Mouse (Mus musculus) cerebellum, adult 2 months (tissue): Measurements from ENCODE around the gene Atp13a3. TPM values are rescaled to one million over a fixed set of nuclear protein-coding genes. Genes with fewer than 3 reads are reported as not detected.
"Not testable (repeated sequence)": the region's sequence is repeated elsewhere in the genome, so short reads cannot be mapped to it uniquely, and the experiment has no call there.

ENCODE experiments used
- DNase-seq, 2 experiments: peaks; one replicate each; pipeline ENCODE4 v3.0.0; 2021
- H3K27ac ChIP-seq: fragments of 200-500 bp; 2 replicates; pipeline ENCODE4 v1.5.1; 2012; ENCODE audit warnings: low read length, control low read depth, inconsistent platforms; ENCODE audit not compliant: insufficient read depth
- H3K27me3 ChIP-seq: fragments of 200-500 bp; 2 replicates; pipeline ENCODE4 v1.6.1; 2012; ENCODE audit warnings: inconsistent platforms, mild to moderate bottlenecking, low read length, moderate library complexity; ENCODE audit not compliant: control insufficient read depth, insufficient read depth
- H3K4me1 ChIP-seq: fragments of 200-500 bp; 2 replicates; pipeline ENCODE4 v1.6.1; 2011; ENCODE audit warnings: low read length; ENCODE audit not compliant: control insufficient read depth, insufficient read depth
- H3K4me3 ChIP-seq: fragments of 200-500 bp; replicated peaks from 2 replicates; pipeline ENCODE3; 2011; ENCODE audit warnings: mild to moderate bottlenecking, low read depth, low read length, control low read depth; ENCODE audit not compliant: insufficient read depth
- CTCF ChIP-seq: fragments of 200-500 bp; IDR thresholded peaks from 2 replicates; pipeline ENCODE4 v1.5.1; 2011; ENCODE audit warnings: low read depth, mild to moderate bottlenecking, control low read depth, low read length, moderate library complexity, borderline replicate concordance; ENCODE audit not compliant: insufficient read depth
- POLR2A ChIP-seq: fragments of 200-500 bp; IDR thresholded peaks from 2 replicates; pipeline ENCODE4 v1.6.1; 2011; ENCODE audit warnings: low read length, control low read depth, borderline replicate concordance; ENCODE audit not compliant: insufficient read depth
- WGBS: fragments of 180-500 bp; shearing (Covaris S2); methylation state at CpG from one replicate; pipeline ENCODE4 v1.1.7; 2018; 5-methylcytosine and 5-hydroxymethylcytosine counted together
- polyA plus RNA-seq: library from polyadenylated mRNA; depleted of rRNA; stranded (reverse); fragments of >200 nt; gene quantifications from 2 replicates; pipeline ENCODE4 v1.2.3, GENCODE M21; 2012

The Atp13a3 gene
- polyA plus RNA-seq, 1 experiment: 31.4 TPM

GRCm38 (mm10) chr16:30388522-30389209, 17.1 kb downstream of the Atp13a3 start:
- H3K27ac ChIP-seq: peak overlapping the region; percentile 64
- TF ChIP-seq CTCF (no peak), POLR2A (peak; percentile 49; the same call in 1 of the 2 replicates)
- H3K4me3 ChIP-seq: peak overlapping the region; percentile 92
- under 1% methylated on average over 75 of the region's 76 CpGs for whole genome bisulfite sequencing
- no peaks in the 10 kb centered on the region for H3K27me3 ChIP-seq
- DNase-seq: peak; percentile 88 to 89
- peaks cover 2% of the 10 kb centered on the region; the same call in 1 of the 2 replicates for H3K4me1 ChIP-seq

DNA sequence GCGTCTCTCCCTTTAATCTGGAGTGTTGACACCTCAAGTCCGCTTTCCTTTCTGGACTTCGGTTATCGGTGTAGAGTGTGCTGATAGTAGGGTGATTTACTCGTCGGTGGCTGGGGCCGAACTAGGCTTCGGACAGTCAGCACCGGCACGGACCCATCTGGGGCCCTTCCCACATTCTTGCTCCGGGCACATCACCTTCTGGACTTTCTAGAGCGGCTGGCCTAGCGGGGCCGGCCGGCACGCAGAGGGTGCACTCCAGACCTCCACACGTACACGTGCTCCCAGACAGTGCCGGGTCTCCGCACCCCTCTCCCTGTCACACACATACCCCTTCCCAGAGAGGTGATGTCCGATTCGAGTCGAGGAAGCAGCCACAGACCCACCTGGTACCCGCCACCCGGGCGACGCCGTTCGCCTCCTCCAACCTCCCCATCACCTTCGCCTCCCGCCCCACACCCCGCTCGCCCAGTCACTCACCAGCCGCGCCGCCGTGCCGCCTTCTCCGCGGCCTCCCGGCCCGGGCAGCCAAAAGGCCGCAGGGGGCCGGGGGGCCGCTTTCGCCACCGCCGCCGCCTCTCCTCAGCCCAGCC, 17.8 kb downstream of the Atp13a3 start:
- H3K27ac ChIP-seq: no peak overlapping the region
- under 1% methylated on average over 37 of the region's 49 CpGs for WGBS
- H3K4me3 ChIP-seq: peak overlapping the region; percentile 92
- H3K4me1 ChIP-seq: peaks cover 2% of the 10 kb centered on the region; the same call in 1 of the 2 replicates
- no peak for TF ChIP-seq CTCF
- TF ChIP-seq POLR2A: no peak
- no peaks in the 10 kb centered on the region for H3K27me3 ChIP-seq
- DNase-seq: peak; percentile 53 to 64

GRCm38 (mm10) chr16:30386911-30387439, 18.8 kb downstream of the Atp13a3 start:
- DNase-seq: no peak
- no peaks in the 10 kb centered on the region for H3K27me3 ChIP-seq
- 71% methylated on average over 8 of the region's 8 CpGs for WGBS
- TF ChIP-seq CTCF (no peak), POLR2A (no peak)
- H3K4me1 ChIP-seq: peaks cover 2% of the 10 kb centered on the region; the same call in 1 of the 2 replicates
- peak overlapping the region; percentile 39 for H3K4me3 ChIP-seq
- H3K27ac ChIP-seq: no peak overlapping the region

- Histone ChIP-seq H3K27ac (no peak overlapping the region), H3K27me3 (no peaks in the 10 kb centered on the region), H3K4me3 (no peak overlapping the region), H3K4me1 (peaks cover 2% of the 10 kb centered on the region; the same call in 1 of the 2 replicates)
- DNase-seq: no peak
- TF ChIP-seq CTCF (no peak), POLR2A (no peak)
- 94% methylated on average over 1 of the region's 1 CpGs for WGBS
Observed at GRCm38 (mm10) chr16:30385531-30385930, 20.2 kb downstream of the Atp13a3 start.

DNA sequence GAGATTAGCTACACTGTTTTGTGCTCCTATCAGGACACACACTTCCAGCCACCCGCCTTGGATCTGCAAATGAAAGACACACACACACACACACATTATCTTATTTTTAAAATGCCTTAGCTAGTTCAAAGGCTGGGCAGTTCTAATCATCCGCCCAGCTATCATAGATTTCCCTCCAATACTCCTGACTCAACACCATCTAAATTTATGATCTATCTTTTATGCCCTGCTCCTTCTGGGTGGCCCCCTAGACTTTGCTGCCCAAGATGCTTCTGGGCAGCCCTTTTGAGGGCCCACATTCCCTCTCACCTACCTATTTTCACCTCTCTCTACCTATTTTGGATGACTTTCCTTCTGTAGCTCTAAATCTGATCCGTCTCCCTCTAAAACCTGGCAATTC, 29.5 kb downstream of the Atp13a3 start:
- no peak for TF ChIP-seq CTCF
- TF ChIP-seq POLR2A: no peak
- Histone ChIP-seq H3K27me3 (no peaks in the 10 kb centered on the region), H3K4me3 (no peak overlapping the region), H3K4me1 (no peaks in the 10 kb centered on the region), H3K27ac (no peak overlapping the region)
- no peak for DNase-seq
- 76% methylated on average over 3 of the region's 3 CpGs for WGBS

DNA sequence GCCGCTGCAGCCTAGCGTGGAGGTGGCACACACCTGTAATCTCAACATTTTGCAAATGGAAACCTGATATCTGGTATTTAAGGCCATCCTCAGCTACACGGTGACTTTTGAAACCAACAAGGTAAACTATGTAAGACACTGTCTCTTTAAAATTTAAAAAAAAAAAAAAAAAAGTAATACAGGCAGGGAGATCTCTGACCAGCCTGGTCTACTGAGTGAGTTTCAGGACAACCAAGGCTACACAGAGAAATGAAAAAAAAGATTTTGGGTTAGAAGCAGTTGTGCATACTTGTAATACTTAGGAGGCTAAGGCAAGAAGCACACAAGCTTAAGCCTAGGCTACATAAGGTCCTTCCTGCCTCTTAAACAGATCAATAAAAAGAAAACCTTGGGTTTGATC, 30.8 kb downstream of the Atp13a3 start:
- no peak overlapping the region for H3K27ac ChIP-seq
- WGBS: 97% methylated on average over 3 of the region's 3 CpGs
- TF ChIP-seq CTCF (no peak), POLR2A (no peak)
- no peak overlapping the region for H3K4me3 ChIP-seq
- no peaks in the 10 kb centered on the region for H3K27me3 ChIP-seq
- DNase-seq: no peak
- H3K4me1 ChIP-seq: no peaks in the 10 kb centered on the region

DNA sequence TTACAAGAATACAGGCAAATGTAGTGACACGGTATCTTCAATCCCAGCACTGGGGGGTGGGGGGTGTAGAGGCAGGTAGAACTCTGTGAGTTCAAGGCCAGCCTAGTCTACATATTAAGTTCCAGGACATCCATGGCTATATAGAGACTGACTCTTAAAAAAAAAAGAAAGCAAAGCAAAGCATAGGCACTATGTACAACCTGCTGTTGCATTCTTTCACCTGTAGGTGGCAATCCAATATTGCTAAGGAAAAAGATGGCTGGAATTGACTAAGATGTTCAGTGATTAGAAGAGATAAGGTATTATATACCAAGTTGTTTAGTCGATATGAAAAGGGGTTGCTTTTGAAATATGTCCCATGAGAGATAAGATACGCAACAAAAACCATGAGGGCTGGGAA, 31.5 kb downstream of the Atp13a3 start:
- Histone ChIP-seq H3K4me3 (no peak overlapping the region), H3K27ac (no peak overlapping the region), H3K4me1 (no peaks in the 10 kb centered on the region), H3K27me3 (no peaks in the 10 kb centered on the region)
- DNase-seq: peak in 1 of 2 experiments; percentile 62
- TF ChIP-seq CTCF (no peak), POLR2A (no peak)
- WGBS: 57% methylated on average over 3 of the region's 3 CpGs

GRCm38 (mm10) chr16:30373286-30373685, 32.5 kb downstream of the Atp13a3 start:
- not testable (repeated sequence) for H3K4me3 ChIP-seq, H3K27ac ChIP-seq, DNase-seq, H3K27me3 ChIP-seq, H3K4me1 ChIP-seq
- 86% methylated on average over 4 of the region's 4 CpGs for WGBS
